Mouse (Mus musculus) kidney, adult 8-10 months (tissue): ENCODE results near the gene Gm5938.

Source experiments
- DNase-seq, 2 experiments: peaks; one replicate each; pipeline ENCODE4 v3.0.0; 2022

Gene Gm5938

GRCm38 (mm10) chrX:78125167-78125566 lies at the start of gene Gm5938:
TSS of gene Gm5938 (plus strand) at chrX:78125467.
- no peak for DNase-seq

DNA sequence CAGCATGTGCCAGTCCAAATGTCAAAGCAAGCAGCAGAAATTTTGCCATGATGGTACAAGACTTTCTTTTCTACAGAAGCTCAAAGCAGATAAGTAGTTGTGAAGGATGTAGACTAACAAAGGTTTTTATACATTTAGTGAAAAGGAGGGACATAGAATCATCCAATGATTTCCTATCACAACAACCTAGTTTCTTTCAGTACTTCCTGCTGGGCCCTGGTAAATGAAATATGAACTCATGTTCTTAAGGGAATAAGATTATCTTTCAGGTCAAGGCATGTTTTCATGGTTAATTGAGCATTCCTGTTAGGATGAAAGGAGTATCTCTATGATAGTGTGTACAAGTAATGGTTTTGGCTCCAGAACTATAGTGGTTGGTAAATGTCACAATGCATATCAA lies 34.0 kb upstream of the Gm5938 start, which contains the start of gene Obp1a:
Obp1a (minus strand) TSS at position 101 of the 400 bp plus-strand sequence.
- DNase-seq, result no peak
